Mouse (Mus musculus) CD4-positive helper T cell, adult 2 months (primary cell): Measurements from ENCODE around the gene Agfg2.

Experiments used
- DNase-seq: peaks from one replicate; pipeline ENCODE4 v3.0.0-alpha.2; 2012; ENCODE audit warnings: low read depth, missing footprints, low spot score

Gene Agfg2

DNA sequence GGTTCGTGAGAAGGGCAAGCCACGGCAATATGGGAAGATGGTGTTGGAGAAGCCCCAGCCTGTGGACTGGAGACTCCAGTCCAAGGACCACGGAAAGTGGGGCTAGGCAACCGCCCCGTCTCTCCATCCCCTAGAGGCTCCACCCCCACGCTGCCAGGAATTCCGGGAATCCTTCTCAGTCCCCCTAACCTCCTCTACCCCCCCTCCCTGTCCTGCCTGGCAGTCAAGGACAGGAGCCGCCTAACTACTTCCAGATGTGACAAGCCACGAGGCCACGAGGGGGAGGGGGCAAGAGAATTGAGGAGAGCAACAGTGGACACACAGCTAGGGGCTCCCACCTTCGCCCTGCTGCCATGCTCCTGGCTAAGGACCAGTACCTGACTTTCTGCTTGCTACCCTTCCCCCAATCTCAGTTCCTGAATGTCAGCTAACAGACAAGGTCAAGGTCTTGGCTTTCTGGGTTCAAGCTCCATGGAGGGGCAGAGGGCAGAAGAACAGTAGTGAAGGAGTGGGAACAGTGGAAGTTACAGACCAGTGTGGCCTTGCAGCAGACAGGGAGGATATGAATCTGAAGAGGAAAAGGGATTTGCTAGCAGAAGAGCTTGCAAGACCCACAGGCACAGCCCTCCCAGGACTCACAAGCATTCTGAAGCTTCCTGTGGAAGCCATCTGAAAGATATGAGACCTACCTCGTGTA, 73.8 kb downstream of the Agfg2 start:
- DNase-seq, result no peak

GRCm38 (mm10) chr5:137610056-137610455, 74.5 kb downstream of the Agfg2 start:
- DNase-seq, result no peak

DNA sequence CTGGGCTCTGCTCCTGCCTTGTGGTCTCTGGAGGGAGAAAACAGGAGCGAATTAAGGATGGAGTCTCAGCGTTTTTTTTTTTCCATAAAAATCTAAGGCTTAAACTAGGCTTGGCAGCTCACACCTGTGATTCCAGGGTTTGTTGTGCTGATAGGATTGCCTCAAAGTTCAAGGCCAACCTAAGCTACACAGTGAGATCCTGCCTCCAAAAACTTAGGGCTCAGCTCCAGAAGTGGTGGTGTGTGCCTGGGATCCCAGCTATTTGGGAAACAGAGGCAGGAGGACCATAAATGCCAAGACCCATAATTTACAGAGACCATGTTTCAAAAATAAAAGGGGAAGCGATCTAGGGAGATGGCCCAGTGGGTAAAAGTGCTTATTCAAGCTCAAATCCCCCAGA, 75.2 kb downstream of the Agfg2 start:
- DNase-seq, result no peak

- no peak for DNase-seq
Observed at GRCm38 (mm10) chr5:137608654-137609190, 75.8 kb downstream of the Agfg2 start.

DNA sequence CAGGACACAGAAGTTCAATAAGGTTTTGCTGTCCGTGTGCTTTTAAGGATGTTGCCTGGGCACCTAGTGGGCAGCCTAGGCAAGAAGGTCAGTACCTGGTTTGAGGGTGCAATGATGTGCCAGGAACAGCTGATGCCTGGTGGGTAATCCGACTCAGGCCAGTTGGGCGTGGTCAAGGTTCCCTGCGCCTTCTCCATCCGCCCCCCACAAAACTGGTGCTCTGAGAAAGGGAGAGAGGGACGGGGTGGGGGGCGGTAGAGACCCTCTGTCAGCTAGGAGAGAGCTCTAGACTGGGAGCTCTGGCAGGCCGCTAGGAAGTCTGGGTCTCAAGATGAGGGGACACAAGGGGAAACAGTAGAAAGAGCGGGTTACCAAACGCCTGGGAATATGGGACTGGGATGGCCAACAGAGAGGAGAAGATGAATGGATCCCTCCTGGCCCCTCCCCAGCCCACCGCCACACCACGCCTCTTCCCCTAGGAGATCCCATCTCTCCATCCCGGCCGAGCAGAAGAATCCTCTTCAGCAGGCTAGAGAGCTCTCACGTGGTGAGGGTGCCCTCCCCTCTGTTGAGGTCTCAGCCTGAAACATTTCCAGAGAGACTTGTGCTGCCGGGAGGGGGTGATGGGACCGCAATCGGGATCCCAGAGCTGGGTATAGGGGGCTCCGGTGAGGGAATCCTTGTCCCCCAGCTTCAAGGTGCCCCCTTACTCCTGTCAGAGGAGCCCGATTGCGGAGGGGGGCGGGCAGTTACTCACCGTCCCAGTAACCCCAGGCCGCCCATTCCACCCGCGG, 76.5 kb downstream of the Agfg2 start:
- DNase-seq, result no peak

- DNase-seq, result no peak
Observed at GRCm38 (mm10) chr5:137601365-137601729, 83.2 kb downstream of the Agfg2 start.

DNA sequence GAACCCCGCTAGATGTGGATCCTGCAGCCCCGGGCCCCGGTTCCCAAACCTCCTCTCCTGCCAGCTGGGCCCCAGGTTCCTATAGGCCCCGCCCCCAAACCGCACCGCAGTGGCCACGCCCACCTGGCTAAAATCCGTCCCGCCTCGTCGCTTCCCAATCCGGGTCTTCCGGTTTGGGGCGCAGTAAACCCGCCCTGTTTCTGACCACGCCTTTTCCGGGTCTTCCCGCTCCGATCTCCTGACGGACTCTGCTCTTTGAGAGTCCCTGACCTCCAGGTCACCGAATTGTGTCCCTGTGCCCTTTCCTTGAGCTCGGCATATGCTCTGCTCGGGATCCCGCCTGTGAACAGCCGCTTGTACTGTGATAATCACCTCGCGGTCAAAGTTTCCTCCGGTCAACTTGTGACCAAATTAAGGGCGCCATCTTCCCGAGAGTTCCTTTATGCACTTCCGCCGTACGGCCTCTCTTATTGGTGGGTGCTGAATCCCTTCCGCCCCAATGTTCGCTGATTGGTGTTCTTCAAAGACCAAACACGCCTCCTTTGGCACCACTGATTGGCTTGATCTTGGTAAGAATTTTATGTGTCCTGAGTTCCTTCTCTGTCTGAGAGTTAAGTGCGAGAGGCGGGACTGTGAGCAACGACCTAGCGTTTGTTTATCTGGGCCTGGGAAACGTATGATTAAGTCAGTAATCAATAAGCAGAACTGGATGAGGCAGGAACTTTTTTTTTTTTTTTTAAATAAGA, 83.7 kb downstream of the Agfg2 start, which contains the start of gene Mospd3:
TSS of gene Mospd3 (minus strand) at position 440 of the 746 bp plus-strand sequence.
- peak; percentile 98 for DNase-seq
